Mouse (Mus musculus) frontal cortex, postnatal 14 days (tissue): ENCODE measurements at regions not wholly inside any gene's neighbourhood (a gene's known extent, or its start where the extent isn't known, plus 50 kb on each side); places are given as distances from the start of the nearest gene placed in this dataset.

ENCODE experiments used
- DNase-seq, 2 experiments: peaks; one replicate each; pipeline ENCODE4 v3.0.0; 2022; ENCODE audit warnings: low spot score in 2 of 2

DNA sequence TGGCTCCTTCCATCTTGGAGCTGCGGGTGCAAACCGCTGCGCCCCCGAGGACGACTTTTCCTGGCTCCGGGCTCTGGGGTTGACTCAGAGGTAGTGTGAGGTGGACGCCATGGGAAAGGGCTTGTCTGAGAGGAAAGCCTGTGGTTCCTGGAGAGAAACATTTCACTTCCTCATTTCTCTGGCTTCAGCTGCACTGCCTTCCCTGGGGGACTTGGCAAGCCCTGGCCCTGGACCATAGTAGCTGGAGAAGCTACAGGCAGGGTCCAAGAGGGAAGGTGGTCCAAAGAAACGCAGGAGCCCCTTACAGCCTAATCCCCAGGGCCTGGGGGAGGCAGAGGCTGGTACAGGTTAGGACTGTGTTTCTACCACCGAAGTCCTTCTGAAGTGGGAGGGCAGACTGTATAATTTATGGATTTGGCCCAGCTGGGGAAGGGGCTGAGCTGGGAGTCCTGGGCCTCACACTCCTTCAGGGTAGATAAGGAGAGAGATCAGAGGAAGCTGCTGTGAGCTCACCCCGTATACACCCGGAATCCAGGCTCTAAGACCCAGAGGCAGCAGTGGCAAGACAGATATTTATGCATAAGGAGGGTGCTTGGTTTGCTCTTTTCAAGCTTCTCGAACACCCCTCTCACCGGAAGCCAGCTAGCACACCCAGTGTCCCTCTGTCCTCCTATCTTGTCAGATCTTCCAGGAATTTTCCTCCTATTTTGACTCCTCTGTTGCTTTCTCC lies 50.0 kb upstream of the Podxl start:
- no peak for DNase-seq
